Mouse (Mus musculus): ENCODE data around the gene Mr1.

DNA sequence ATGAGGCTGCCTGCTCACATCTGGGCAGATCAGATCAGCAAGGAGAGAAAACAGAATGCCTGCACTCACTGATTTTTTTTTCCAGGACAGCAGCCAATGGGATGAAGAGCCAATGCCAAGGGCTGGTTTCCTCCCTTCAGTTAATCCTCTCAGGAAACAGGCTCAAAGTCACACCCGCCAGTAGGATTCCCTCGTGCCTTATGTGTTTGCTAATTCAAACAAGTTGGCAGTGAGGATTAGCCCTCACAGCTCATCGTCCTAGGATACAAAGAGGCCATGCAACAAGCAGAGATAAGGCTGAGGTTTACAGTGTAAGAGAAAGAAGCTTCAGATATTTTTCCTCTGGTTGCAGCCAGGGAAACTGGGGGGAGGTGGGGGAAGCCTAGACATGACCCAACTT lies 32.7 kb downstream of the Mr1 start:
- TF ChIP-seq POLR2A (IDR thresholded peaks at IDR 0.05; ENCODE audit: borderline replicate concordance, insufficient read depth, low read length) (no peak), CTCF (IDR thresholded peaks at IDR 0.05; ENCODE audit: borderline replicate concordance, insufficient read depth, low read depth, low read length) (no peak)
